Mouse (Mus musculus) right cerebral cortex, postnatal 36 days (tissue): ENCODE results near the gene Lipe.
"Not testable (repeated sequence)": the region's sequence is repeated elsewhere in the genome, so short reads cannot be mapped to it uniquely, and the experiment has no call there.

ENCODE experiments used
- DNase-seq, 2 experiments: peaks; one replicate each; pipeline ENCODE4 v3.0.0; 2022; ENCODE audit warnings: low spot score in 2 of 2, mixed read lengths in 1 of 2

Gene Lipe

DNA sequence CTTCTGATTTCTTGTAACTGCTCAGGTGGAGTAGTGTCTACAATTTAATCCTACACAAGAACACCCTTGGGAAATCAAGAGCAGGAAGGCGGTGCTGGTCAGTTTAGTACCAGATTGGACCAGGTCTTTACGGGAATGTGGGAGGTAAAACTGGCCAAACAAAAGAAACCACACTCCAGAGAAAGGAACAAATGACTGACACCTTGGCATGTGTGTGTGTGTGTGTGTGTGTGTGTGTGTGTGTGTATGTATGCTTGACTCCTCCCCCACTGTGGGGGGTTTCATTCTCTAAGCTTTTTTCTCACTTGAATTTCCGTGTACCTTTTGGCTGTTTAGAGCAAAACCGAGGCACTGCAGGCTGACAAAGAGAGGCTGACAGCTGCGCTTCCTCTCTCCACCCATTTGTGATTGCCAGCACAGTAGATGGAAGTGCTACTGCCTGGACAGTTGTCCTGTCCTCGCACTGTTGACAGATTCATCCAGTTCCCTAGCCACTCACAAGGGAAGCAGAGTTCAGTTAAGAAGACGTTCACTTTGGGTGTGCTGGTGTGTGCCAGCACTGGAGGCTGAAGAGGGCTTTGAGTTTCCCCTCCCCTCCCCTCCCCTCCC, 14.4 kb upstream of the Lipe start, which contains the start of gene Cxcl17:
Gene Cxcl17 (minus strand): TSS at position 54 of the 609 bp plus-strand sequence.
- no peak for DNase-seq

DNA sequence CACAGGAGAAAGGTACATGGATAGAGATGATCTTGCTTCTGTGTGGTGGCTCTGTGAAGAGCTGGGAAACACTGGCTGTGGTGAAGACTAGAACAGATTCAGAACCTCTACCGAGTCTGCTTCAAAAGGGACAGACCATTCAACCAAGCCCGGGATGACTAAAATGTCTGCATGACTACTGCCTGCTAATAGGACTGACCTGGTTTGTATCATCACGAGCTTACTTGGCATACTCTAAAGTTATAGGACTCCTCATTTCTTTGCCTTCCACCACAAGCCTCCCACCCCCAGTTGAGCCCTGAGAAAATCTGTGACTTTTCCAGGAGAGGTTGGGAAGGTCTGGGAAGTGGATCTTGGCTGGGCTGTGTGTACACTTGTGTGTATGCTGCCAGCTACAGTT, 13.4 kb upstream of the Lipe start:
- no peak for DNase-seq

- no peak for DNase-seq
These were observed 12.6 kb upstream of the Lipe start for GRCm38 (mm10) chr7:25410969-25411615.

DNA sequence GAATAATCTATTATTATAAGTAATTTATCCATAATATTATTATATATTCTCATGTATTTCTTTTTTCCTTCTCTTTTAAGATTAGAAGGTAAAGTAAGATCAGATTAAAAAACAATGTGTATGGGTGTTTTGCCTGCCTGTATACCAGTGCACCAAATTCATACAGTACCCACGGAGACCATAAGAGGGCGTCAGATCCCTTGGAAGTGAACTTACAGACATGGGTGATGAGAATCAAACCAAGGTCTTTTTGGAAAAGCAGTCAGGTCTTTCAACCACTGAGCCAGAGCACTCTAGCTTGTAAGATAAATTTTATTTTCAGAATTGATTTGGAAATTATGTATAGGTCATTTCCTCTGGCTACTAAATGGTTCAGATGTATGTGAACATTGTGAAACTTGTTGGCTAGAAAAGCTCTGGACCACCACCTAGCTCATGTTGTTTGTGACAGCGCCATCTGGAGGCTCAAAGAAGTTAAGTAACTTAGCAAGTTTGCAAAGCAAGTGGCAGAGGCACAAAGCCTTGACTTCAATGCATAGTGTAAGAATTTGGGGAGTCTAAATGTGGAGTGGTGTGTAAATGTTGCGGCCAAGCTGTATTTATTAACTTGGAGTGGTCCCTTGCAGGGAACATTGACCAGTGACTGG, 10.7 kb upstream of the Lipe start:
- no peak for DNase-seq

DNA sequence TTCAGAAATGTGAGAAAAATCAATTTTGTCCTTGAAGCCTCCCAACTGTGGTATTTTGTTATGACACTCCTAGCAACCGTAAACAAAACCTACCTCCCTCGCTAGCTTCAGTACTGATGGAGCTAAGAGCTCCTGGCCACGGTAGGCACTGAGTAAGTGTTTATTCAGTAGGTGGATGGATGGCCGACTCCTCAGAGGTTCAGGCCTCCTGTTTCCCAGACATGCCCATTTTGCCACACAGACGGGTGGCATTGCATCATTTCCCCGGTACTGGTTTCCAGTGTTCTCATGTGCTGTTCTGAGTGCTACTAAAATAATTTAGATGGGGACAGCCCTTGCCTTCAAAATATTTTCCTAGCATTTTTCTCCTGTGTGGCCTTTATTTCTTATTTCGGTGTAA, 8.0 kb upstream of the Lipe start:
- DNase-seq = no peak

DNA sequence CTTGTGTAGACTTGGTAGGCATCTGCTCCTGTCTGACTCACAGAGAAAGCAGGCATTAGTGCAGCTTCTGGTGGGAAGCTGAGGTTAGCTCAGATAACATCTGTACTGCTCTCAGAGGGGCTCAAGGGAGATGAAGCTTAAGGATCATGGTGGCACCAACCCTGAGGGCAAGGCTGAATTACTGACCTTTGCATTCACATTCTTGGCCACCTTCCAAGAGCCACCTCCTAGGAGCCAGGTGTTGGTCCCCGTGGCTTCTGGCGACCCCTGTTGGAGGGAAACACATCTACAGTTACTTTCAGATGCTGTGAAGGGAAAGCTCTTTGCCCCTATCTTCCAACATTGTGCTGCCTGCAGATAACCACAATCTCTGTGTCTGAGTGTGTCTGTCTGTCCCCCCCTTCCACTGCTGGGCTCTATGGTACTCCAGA, 4.2 kb upstream of the Lipe start:
- DNase-seq = no peak

GRCm38 (mm10) chr7:25401986-25402385, 3.5 kb upstream of the Lipe start:
- DNase-seq = no peak

DNA sequence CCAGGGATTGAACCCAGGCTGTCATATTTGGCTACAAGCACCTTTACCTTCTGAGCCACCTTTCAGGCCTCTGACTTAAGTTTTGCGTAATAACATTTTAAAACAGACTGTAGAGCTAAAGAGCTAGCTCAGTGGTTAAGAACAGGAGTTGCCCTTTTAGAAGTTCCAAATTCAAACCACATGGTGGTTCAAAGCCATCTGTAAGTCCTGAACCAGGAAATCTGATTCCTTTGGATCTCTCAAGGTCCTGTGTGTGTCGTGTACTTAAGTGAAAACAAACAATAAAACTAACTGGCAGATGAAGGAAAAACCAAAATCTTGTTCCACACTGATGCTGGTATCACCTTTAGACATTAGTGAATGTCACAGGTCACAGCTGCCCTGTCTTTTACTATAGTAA, 3.0 kb upstream of the Lipe start:
- DNase-seq = no peak

GRCm38 (mm10) chr7:25399028-25399427, 518 bp upstream of the Lipe start:
- DNase-seq = not testable (repeated sequence)

- no peak for DNase-seq
These were observed 1.9 kb downstream of the Lipe start for GRCm38 (mm10) chr7:25396621-25397020.

DNA sequence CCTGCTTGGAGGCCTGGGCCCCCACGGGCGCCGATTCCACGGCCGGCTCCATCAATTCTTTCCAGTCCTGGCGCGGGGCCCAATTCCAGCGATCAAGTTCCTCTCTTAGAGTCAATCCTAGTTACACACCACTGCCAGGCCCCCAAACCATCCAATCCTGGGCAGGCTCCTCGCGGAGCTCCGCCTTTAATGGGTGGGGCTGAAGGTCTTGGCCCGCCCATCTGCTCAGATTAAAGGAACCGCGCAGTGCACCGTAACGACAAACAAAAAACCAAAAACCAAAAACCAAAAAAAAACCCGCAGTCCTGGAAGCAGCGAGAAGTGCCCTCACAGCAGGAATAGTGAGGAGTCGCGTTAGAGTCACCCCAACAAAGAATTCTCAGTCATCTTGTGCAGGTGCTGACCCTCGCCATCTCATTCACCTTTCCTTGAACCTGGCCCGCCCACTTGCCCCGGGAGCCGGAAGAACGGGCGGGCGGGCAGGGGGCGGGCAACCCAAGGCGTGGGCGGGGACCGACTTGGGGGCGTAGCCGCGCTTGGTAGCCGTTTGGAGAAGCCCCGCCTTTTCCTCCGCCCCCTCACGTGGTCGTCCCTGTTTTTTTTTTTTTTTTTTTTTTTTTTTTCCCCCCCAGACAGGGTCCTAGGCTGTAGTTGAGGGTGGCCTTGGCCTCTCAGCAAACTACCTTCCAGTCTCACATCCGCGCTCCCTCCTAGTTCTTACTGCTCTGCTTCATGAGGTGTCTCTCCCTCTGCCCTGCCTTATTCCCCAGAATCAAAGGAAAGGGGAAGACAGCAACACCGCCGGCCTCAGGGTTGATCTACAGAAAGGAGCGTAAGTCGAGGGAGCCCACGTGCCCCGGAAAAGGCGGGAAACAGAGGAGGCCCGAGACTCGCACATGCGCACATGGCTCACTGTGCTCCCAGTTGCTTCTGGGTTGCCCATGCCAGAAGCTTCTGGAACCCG, 2.7 kb downstream of the Lipe start:
- peak; percentile 94 to 95 for DNase-seq

GRCm38 (mm10) chr7:25395186-25395557, 3.3 kb downstream of the Lipe start:
- DNase-seq = no peak

GRCm38 (mm10) chr7:25394754-25395153, 3.8 kb downstream of the Lipe start:
- no peak for DNase-seq

DNA sequence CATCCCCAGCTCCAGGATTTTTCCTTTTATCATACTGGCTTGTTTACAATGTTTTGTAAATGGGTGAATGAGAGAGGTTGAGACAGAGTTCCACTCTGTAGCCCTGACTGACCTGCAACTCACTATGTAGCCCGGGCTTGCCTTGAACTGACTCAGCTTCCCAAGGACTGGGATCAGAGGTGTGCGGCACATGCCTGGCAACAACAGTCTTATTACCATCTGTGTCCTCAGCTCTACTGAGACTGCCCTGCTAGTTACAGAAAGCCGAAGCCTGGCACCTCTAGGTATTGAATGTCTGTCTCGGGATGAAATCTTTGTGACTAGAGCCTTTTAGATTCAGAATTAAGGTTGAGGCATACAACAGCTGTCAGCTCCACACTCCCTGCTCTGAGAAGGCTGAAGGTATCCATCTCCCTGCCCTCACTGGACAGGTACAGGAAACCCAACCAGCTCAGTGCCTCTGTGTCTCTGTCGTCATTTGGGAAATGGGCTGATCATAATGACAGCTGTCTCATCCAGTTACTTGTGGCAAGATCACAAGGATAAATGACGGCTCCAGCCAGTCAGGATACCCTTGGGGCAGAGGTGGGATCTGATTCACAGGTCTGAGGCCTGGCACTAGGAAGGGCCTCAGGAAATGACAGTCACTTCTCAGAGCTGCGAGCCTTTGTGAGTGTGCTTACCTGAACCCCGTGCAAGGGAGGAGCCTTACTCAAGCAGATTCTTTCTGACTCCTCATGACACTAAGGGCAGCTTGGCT, 4.9 kb downstream of the Lipe start:
- DNase-seq = no peak

- DNase-seq = no peak
These were observed 5.7 kb downstream of the Lipe start for GRCm38 (mm10) chr7:25392851-25393250.

GRCm38 (mm10) chr7:25391856-25392453, 6.6 kb downstream of the Lipe start:
- DNase-seq = no peak

GRCm38 (mm10) chr7:25390986-25391385, 7.5 kb downstream of the Lipe start:
- DNase-seq = no peak

DNA sequence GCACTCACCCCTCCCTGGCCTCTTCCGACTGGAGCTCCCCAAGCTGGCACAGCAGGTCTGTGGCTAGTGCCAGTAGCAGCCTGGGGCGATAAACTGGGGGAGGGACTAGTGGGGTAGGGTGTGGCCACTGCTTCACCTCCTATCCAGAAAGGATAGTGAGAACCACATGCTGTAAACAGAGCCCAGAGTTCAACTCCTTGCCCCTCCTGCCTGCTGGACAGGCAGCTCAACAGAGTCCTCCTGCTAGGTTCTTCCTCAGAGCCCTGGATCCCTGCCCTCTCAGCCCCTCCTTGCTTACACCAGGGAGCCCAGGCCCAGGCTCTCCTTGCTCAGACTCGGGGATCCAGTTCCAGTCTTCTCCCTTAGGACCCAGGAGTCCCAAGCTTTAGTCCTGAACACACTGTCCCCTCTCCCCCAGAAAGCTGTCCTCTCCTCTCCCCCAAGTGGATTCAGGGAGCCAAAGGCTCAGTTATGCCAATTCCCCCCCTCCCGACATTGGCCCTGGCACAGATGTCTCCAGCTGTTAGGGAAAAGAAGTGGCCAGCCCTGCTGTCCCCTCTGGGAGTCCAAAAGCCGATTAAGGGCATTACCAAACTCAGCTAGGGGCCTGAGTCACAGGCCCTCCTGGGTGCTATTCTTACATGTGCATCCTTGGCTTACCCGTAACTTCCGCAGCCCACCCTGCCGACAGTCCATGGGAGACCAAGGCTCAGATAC, 8.3 kb downstream of the Lipe start:
- DNase-seq = no peak

GRCm38 (mm10) chr7:25388916-25389315, 9.6 kb downstream of the Lipe start:
- DNase-seq = no peak

- DNase-seq = no peak
These were observed 10.6 kb downstream of the Lipe start for GRCm38 (mm10) chr7:25387811-25388440.
